Mouse (Mus musculus): Measurements from ENCODE around the gene Etl4.

The Etl4 gene

GRCm38 (mm10) chr2:20560581-20560980 lies 651.0 kb downstream of the Etl4 start:
- no peak for DNase-seq (ENCODE audit: low spot score in 2 of 2)

GRCm38 (mm10) chr2:20563036-20563435 lies 653.5 kb downstream of the Etl4 start:
- DNase-seq (ENCODE audit: low spot score in 2 of 2), result no peak

GRCm38 (mm10) chr2:20568456-20568855 lies 658.9 kb downstream of the Etl4 start:
- no peak for DNase-seq (ENCODE audit: low spot score in 2 of 2)

GRCm38 (mm10) chr2:20571940-20572339 lies 662.4 kb downstream of the Etl4 start:
- DNase-seq (ENCODE audit: low spot score in 2 of 2), result no peak

GRCm38 (mm10) chr2:20580331-20580730 lies 670.8 kb downstream of the Etl4 start:
- DNase-seq (ENCODE audit: low spot score in 2 of 2), result no peak

- DNase-seq (ENCODE audit: low spot score in 2 of 2), result no peak
These were observed 673.5 kb downstream of the Etl4 start for GRCm38 (mm10) chr2:20583032-20583431.

- DNase-seq (ENCODE audit: low spot score in 2 of 2), result no peak
These were observed 674.1 kb downstream of the Etl4 start for GRCm38 (mm10) chr2:20583562-20584153.

- DNase-seq (ENCODE audit: low spot score in 2 of 2), result no peak
These were observed 678.3 kb downstream of the Etl4 start for GRCm38 (mm10) chr2:20587913-20588312.

- no peak for DNase-seq (ENCODE audit: low spot score in 2 of 2)
These were observed 679.1 kb downstream of the Etl4 start for GRCm38 (mm10) chr2:20588631-20589030.

GRCm38 (mm10) chr2:20594129-20594528 lies 684.5 kb downstream of the Etl4 start:
- no peak for DNase-seq (ENCODE audit: low spot score in 2 of 2)

GRCm38 (mm10) chr2:20595000-20595399 lies 685.4 kb downstream of the Etl4 start:
- no peak for DNase-seq (ENCODE audit: low spot score in 2 of 2)

- DNase-seq (ENCODE audit: low spot score in 2 of 2), result no peak
These were observed 687.0 kb downstream of the Etl4 start for GRCm38 (mm10) chr2:20596558-20596957.

GRCm38 (mm10) chr2:20597193-20597592 lies 687.6 kb downstream of the Etl4 start:
- no peak for DNase-seq (ENCODE audit: low spot score in 2 of 2)

GRCm38 (mm10) chr2:20602656-20603055 lies 693.1 kb downstream of the Etl4 start:
- no peak for DNase-seq (ENCODE audit: low spot score in 2 of 2)

- no peak for DNase-seq (ENCODE audit: low spot score in 2 of 2)
These were observed 694.0 kb downstream of the Etl4 start for GRCm38 (mm10) chr2:20603536-20603935.

GRCm38 (mm10) chr2:20603991-20604390 lies 694.4 kb downstream of the Etl4 start:
- no peak for DNase-seq (ENCODE audit: low spot score in 2 of 2)

GRCm38 (mm10) chr2:20609203-20609602 lies 699.6 kb downstream of the Etl4 start:
- DNase-seq (ENCODE audit: low spot score in 2 of 2), result no peak

GRCm38 (mm10) chr2:20615948-20616347 lies 706.4 kb downstream of the Etl4 start:
- DNase-seq (ENCODE audit: low spot score in 2 of 2), result peak in 1 of 2 experiments; percentile 24

- DNase-seq (ENCODE audit: low spot score in 2 of 2), result no peak
These were observed 708.8 kb downstream of the Etl4 start for GRCm38 (mm10) chr2:20618396-20618795.

- no peak for DNase-seq (ENCODE audit: low spot score in 2 of 2)
These were observed 710.3 kb downstream of the Etl4 start for GRCm38 (mm10) chr2:20619881-20620280.

GRCm38 (mm10) chr2:20629156-20629712 lies 719.7 kb downstream of the Etl4 start:
- no peak for DNase-seq (ENCODE audit: low spot score in 2 of 2)

GRCm38 (mm10) chr2:20638604-20639003 lies 729.0 kb downstream of the Etl4 start:
- no peak for DNase-seq (ENCODE audit: low spot score in 2 of 2)

- no peak for DNase-seq (ENCODE audit: low spot score in 2 of 2)
These were observed 730.1 kb downstream of the Etl4 start for GRCm38 (mm10) chr2:20639721-20640120.

GRCm38 (mm10) chr2:20642818-20643217 lies 733.2 kb downstream of the Etl4 start:
- no peak for DNase-seq (ENCODE audit: low spot score in 2 of 2)

Data from spleen, postnatal 10 days (tissue).